Mouse (Mus musculus): ENCODE results near the gene Ier3. TPM values are rescaled to one million over a fixed set of nuclear protein-coding genes. Genes with fewer than 3 reads are reported as not detected.

Ier3 gene
- polyA plus RNA-seq, 1 experiment from 2014 or later, result 22.1 TPM

GRCm38 (mm10) chr17:35829737-35830136, 8.3 kb downstream of the Ier3 start:
- under 1% methylated on average over 21 of the region's 21 CpGs for WGBS
- Histone ChIP-seq H3K27ac (ENCODE audit: low read length) (peak overlapping the region; percentile 63), H3K27me3 (ENCODE audit: control insufficient read depth, insufficient read depth, low read length) (no peaks in the 10 kb centered on the region), H3K4me1 (ENCODE audit: control insufficient read depth, insufficient read depth, low read length) (peaks cover 24% of the 10 kb centered on the region), H3K4me3 (replicated peaks; ENCODE audit: low read length) (no peak overlapping the region; the same call in 1 of the 2 replicates), H3K4me2 (ENCODE audit: low read depth, low read length) (peak overlapping the region; percentile 42), H3K36me3 (ENCODE audit: control insufficient read depth, insufficient read depth, low read length) (peaks cover 23% of the 10 kb centered on the region), H3K9me3 (replicated peaks; ENCODE audit: control insufficient read depth, low read length) (no peaks in the 10 kb centered on the region), H3K9ac (ENCODE audit: low read length) (peak overlapping the region; percentile 49)
- ATAC-seq (ENCODE audit: insufficient read depth, low FRiP score), result peak; percentile 82

GRCm38 (mm10) chr17:35832400-35833238, 11.1 kb downstream of the Ier3 start:
- Histone ChIP-seq H3K27me3 (ENCODE audit: control insufficient read depth, insufficient read depth, low read length) (no peaks in the 10 kb centered on the region), H3K9me3 (replicated peaks; ENCODE audit: control insufficient read depth, low read length) (no peaks in the 10 kb centered on the region), H3K4me2 (ENCODE audit: low read depth, low read length) (no peak overlapping the region), H3K9ac (ENCODE audit: low read length) (no peak overlapping the region), H3K27ac (ENCODE audit: low read length) (peak overlapping the region; percentile 8), H3K4me3 (replicated peaks; ENCODE audit: low read length) (no peak overlapping the region), H3K36me3 (ENCODE audit: control insufficient read depth, insufficient read depth, low read length) (peaks cover 34% of the 10 kb centered on the region), H3K4me1 (ENCODE audit: control insufficient read depth, insufficient read depth, low read length) (peaks cover 42% of the 10 kb centered on the region)
- 63% methylated on average over 8 of the region's 8 CpGs for WGBS
- ATAC-seq (ENCODE audit: insufficient read depth, low FRiP score), result no peak

GRCm38 (mm10) chr17:35833239-35833751, 11.8 kb downstream of the Ier3 start:
- peaks cover 29% of the 10 kb centered on the region for H3K36me3 ChIP-seq (ENCODE audit: control insufficient read depth, insufficient read depth, low read length)

GRCm38 (mm10) chr17:35833894-35834293, 12.4 kb downstream of the Ier3 start:
- 50% methylated on average over 5 of the region's 5 CpGs for WGBS
- Histone ChIP-seq H3K9me3 (replicated peaks; ENCODE audit: control insufficient read depth, low read length) (no peaks in the 10 kb centered on the region), H3K27me3 (ENCODE audit: control insufficient read depth, insufficient read depth, low read length) (no peaks in the 10 kb centered on the region), H3K4me2 (ENCODE audit: low read depth, low read length) (peak overlapping the region; percentile 3; the same call in 1 of the 2 replicates), H3K27ac (ENCODE audit: low read length) (no peak overlapping the region), H3K4me1 (ENCODE audit: control insufficient read depth, insufficient read depth, low read length) (peaks cover 42% of the 10 kb centered on the region), H3K4me3 (replicated peaks; ENCODE audit: low read length) (no peak overlapping the region), H3K36me3 (ENCODE audit: control insufficient read depth, insufficient read depth, low read length) (peaks cover 29% of the 10 kb centered on the region), H3K9ac (ENCODE audit: low read length) (peak overlapping the region; percentile 4; the same call in 1 of the 2 replicates)
- ATAC-seq (ENCODE audit: insufficient read depth, low FRiP score), result no peak

More at GRCm38 (mm10) chr17:35833239-35833751, 11.8 kb downstream of the Ier3 start:
- no peaks in the 10 kb centered on the region for H3K27me3 ChIP-seq (ENCODE audit: control insufficient read depth, insufficient read depth, low read length)
- no peak overlapping the region for H3K4me2 ChIP-seq (ENCODE audit: low read depth, low read length)
- no peak overlapping the region for H3K9ac ChIP-seq (ENCODE audit: low read length)
- no peak for ATAC-seq (ENCODE audit: insufficient read depth, low FRiP score)
- peaks cover 42% of the 10 kb centered on the region for H3K4me1 ChIP-seq (ENCODE audit: control insufficient read depth, insufficient read depth, low read length)
- 20% methylated on average over 5 of the region's 5 CpGs for WGBS
- H3K4me3 ChIP-seq (replicated peaks; ENCODE audit: low read length), result no peak overlapping the region
- H3K9me3 ChIP-seq (replicated peaks; ENCODE audit: control insufficient read depth, low read length), result no peaks in the 10 kb centered on the region
- H3K27ac ChIP-seq (ENCODE audit: low read length), result peak overlapping the region; percentile 8

- H3K4me2 ChIP-seq (ENCODE audit: low read depth, low read length), result peak overlapping the region; percentile 75
- WGBS, result 67% methylated on average over 26 of the region's 26 CpGs
- H3K4me3 ChIP-seq (replicated peaks; ENCODE audit: low read length), result peak overlapping the region; percentile 78
- peaks cover 44% of the 10 kb centered on the region for H3K4me1 ChIP-seq (ENCODE audit: control insufficient read depth, insufficient read depth, low read length)
- ATAC-seq (ENCODE audit: insufficient read depth, low FRiP score), result no peak
- peak overlapping the region; percentile 5 for H3K9ac ChIP-seq (ENCODE audit: low read length)
- 0 out of 2 replicates have a peak overlapping the region, but pooled peaks have one; percentile 12 for H3K27ac ChIP-seq (ENCODE audit: low read length)
- peaks cover 29% of the 10 kb centered on the region for H3K36me3 ChIP-seq (ENCODE audit: control insufficient read depth, insufficient read depth, low read length)
- H3K9me3 ChIP-seq (replicated peaks; ENCODE audit: control insufficient read depth, low read length), result no peaks in the 10 kb centered on the region
- H3K27me3 ChIP-seq (ENCODE audit: control insufficient read depth, insufficient read depth, low read length), result no peaks in the 10 kb centered on the region
Observed at GRCm38 (mm10) chr17:35834696-35835422, 13.4 kb downstream of the Ier3 start.

- H3K4me3 ChIP-seq (replicated peaks; ENCODE audit: low read length), result peak overlapping the region; percentile 78
- H3K27ac ChIP-seq (ENCODE audit: low read length), result no peak overlapping the region; the same call in 1 of the 2 replicates
- no peak for ATAC-seq (ENCODE audit: insufficient read depth, low FRiP score)
Observed at GRCm38 (mm10) chr17:35835424-35836140, 14.1 kb downstream of the Ier3 start.

GRCm38 (mm10) chr17:35836178-35836965, 14.9 kb downstream of the Ier3 start:
- H3K27ac ChIP-seq (ENCODE audit: low read length), result peak overlapping the region; percentile 96
- 5% methylated on average over 24 of the region's 24 CpGs for WGBS
- ATAC-seq (ENCODE audit: insufficient read depth, low FRiP score), result no peak
- peak overlapping the region; percentile 94 for H3K9ac ChIP-seq (ENCODE audit: low read length)
- peaks cover 29% of the 10 kb centered on the region for H3K36me3 ChIP-seq (ENCODE audit: control insufficient read depth, insufficient read depth, low read length)
- H3K9me3 ChIP-seq (replicated peaks; ENCODE audit: control insufficient read depth, low read length), result no peaks in the 10 kb centered on the region
- H3K4me3 ChIP-seq (replicated peaks; ENCODE audit: low read length), result peak overlapping the region; percentile 78
- no peaks in the 10 kb centered on the region for H3K27me3 ChIP-seq (ENCODE audit: control insufficient read depth, insufficient read depth, low read length)
- H3K4me2 ChIP-seq (ENCODE audit: low read depth, low read length), result peak overlapping the region; percentile 75
- peaks cover 38% of the 10 kb centered on the region for H3K4me1 ChIP-seq (ENCODE audit: control insufficient read depth, insufficient read depth, low read length)

More at GRCm38 (mm10) chr17:35835424-35836140, 14.1 kb downstream of the Ier3 start:
- Histone ChIP-seq H3K9ac (ENCODE audit: low read length) (peak overlapping the region; percentile 94), H3K36me3 (ENCODE audit: control insufficient read depth, insufficient read depth, low read length) (peaks cover 29% of the 10 kb centered on the region), H3K9me3 (replicated peaks; ENCODE audit: control insufficient read depth, low read length) (no peaks in the 10 kb centered on the region), H3K27me3 (ENCODE audit: control insufficient read depth, insufficient read depth, low read length) (no peaks in the 10 kb centered on the region), H3K4me1 (ENCODE audit: control insufficient read depth, insufficient read depth, low read length) (peaks cover 38% of the 10 kb centered on the region), H3K4me2 (ENCODE audit: low read depth, low read length) (peak overlapping the region; percentile 75)
- 67% methylated on average over 26 of the region's 26 CpGs for WGBS

GRCm38 (mm10) chr17:35836991-35837422, 15.5 kb downstream of the Ier3 start:
- peak overlapping the region; percentile 94 for H3K9ac ChIP-seq (ENCODE audit: low read length)
- peak overlapping the region; percentile 75 for H3K4me2 ChIP-seq (ENCODE audit: low read depth, low read length)
- peak; percentile 54 for ATAC-seq (ENCODE audit: insufficient read depth, low FRiP score)
- H3K27ac ChIP-seq (ENCODE audit: low read length), result peak overlapping the region; percentile 96
- WGBS, result under 1% methylated on average over 24 of the region's 25 CpGs
- peaks cover 29% of the 10 kb centered on the region for H3K36me3 ChIP-seq (ENCODE audit: control insufficient read depth, insufficient read depth, low read length)
- peaks cover 40% of the 10 kb centered on the region for H3K4me1 ChIP-seq (ENCODE audit: control insufficient read depth, insufficient read depth, low read length)
- H3K27me3 ChIP-seq (ENCODE audit: control insufficient read depth, insufficient read depth, low read length), result no peaks in the 10 kb centered on the region
- H3K4me3 ChIP-seq (replicated peaks; ENCODE audit: low read length), result peak overlapping the region; percentile 78
- H3K9me3 ChIP-seq (replicated peaks; ENCODE audit: control insufficient read depth, low read length), result no peaks in the 10 kb centered on the region
